Mouse (Mus musculus): ENCODE measurements around the gene Fam49a.

Gene Fam49a

GRCm38 (mm10) chr12:12274115-12274514 lies 12.2 kb downstream of the Fam49a start:
- DNase-seq: no peak

- no peak for DNase-seq
Measured at GRCm38 (mm10) chr12:12275124-12275779, 13.3 kb downstream of the Fam49a start.

- no peak for DNase-seq
Measured at GRCm38 (mm10) chr12:12277741-12278463, 16.0 kb downstream of the Fam49a start.

GRCm38 (mm10) chr12:12278464-12278872 lies 16.5 kb downstream of the Fam49a start:
- no peak for DNase-seq

- DNase-seq: peak in 1 of 2 experiments; percentile 42
Measured at GRCm38 (mm10) chr12:12283702-12284288, 21.9 kb downstream of the Fam49a start.

GRCm38 (mm10) chr12:12284521-12284920 lies 22.6 kb downstream of the Fam49a start:
- peak in 1 of 2 experiments; percentile 60 for DNase-seq

- DNase-seq: peak in 1 of 2 experiments; percentile 36
Measured at GRCm38 (mm10) chr12:12287131-12287786, 25.3 kb downstream of the Fam49a start.

- no peak for DNase-seq
Measured at GRCm38 (mm10) chr12:12287787-12288132, 25.8 kb downstream of the Fam49a start.

GRCm38 (mm10) chr12:12288586-12288985 lies 26.6 kb downstream of the Fam49a start:
- no peak for DNase-seq

- no peak for DNase-seq
Measured at GRCm38 (mm10) chr12:12289636-12290035, 27.7 kb downstream of the Fam49a start.

- DNase-seq: no peak
Measured at GRCm38 (mm10) chr12:12292043-12292618, 30.2 kb downstream of the Fam49a start.

GRCm38 (mm10) chr12:12294380-12295171 lies 32.6 kb downstream of the Fam49a start:
- no peak for DNase-seq

- no peak for DNase-seq
Measured at GRCm38 (mm10) chr12:12298451-12298850, 36.5 kb downstream of the Fam49a start.

GRCm38 (mm10) chr12:12299303-12299702 lies 37.4 kb downstream of the Fam49a start:
- peak; percentile 46 to 60 for DNase-seq

- no peak for DNase-seq
Measured at GRCm38 (mm10) chr12:12301149-12301548, 39.2 kb downstream of the Fam49a start.

GRCm38 (mm10) chr12:12301815-12302214 lies 39.9 kb downstream of the Fam49a start:
- DNase-seq: peak; percentile 54 to 59

GRCm38 (mm10) chr12:12306214-12306613 lies 44.3 kb downstream of the Fam49a start:
- DNase-seq: no peak

GRCm38 (mm10) chr12:12306814-12307213 lies 44.9 kb downstream of the Fam49a start:
- DNase-seq: no peak

- DNase-seq: no peak
Measured at GRCm38 (mm10) chr12:12307245-12307644, 45.3 kb downstream of the Fam49a start.

GRCm38 (mm10) chr12:12313437-12313836 lies 51.5 kb downstream of the Fam49a start:
- peak in 1 of 2 experiments; percentile 37 for DNase-seq

GRCm38 (mm10) chr12:12313919-12314318 lies 52.0 kb downstream of the Fam49a start:
- DNase-seq: no peak

- no peak for DNase-seq
Measured at GRCm38 (mm10) chr12:12314326-12314725, 52.4 kb downstream of the Fam49a start.

Data from kidney, postnatal 25 days (tissue).